Mouse (Mus musculus) ES-Bruce4 (cell line): ENCODE measurements around the gene Plxnb2. TPM values are rescaled to one million over a fixed set of nuclear protein-coding genes. Genes with fewer than 3 reads are reported as not detected.

Experiments used
- H3K27ac ChIP-seq: 2 replicates; pipeline ENCODE4 v1.5.1; 2012; ENCODE audit warnings: low read length, inconsistent platforms; ENCODE audit not compliant: insufficient read depth
- H3K27me3 ChIP-seq: 2 replicates; pipeline ENCODE4 v1.6.1; 2012; ENCODE audit warnings: mild to moderate bottlenecking, low read length, inconsistent platforms; ENCODE audit not compliant: control insufficient read depth, poor library complexity, insufficient read depth, severe bottlenecking
- H3K36me3 ChIP-seq: 2 replicates; pipeline ENCODE4 v1.6.1; 2012; ENCODE audit warnings: inconsistent platforms, mild to moderate bottlenecking, low read length, moderate library complexity; ENCODE audit not compliant: control insufficient read depth, poor library complexity, insufficient read depth, severe bottlenecking
- H3K4me1 ChIP-seq: one replicate; pipeline ENCODE4 v1.8.1; 2011; ENCODE audit warnings: low read length; ENCODE audit not compliant: control insufficient read depth, insufficient read depth
- H3K4me3 ChIP-seq: 2 replicates; pipeline ENCODE4 v1.5.1; 2011; ENCODE audit warnings: low read depth, mild to moderate bottlenecking, low read length
- H3K9ac ChIP-seq: 2 replicates; pipeline ENCODE4 v1.6.1; 2012; ENCODE audit warnings: low read depth, mild to moderate bottlenecking, inconsistent platforms; ENCODE audit not compliant: poor library complexity, severe bottlenecking
- H3K9me3 ChIP-seq: replicated peaks from 2 replicates; pipeline ENCODE4 v1.6.1; 2012; ENCODE audit warnings: mild to moderate bottlenecking, low read length, inconsistent platforms; ENCODE audit not compliant: control insufficient read depth, poor library complexity, insufficient read depth, severe bottlenecking
- CTCF ChIP-seq: IDR thresholded peaks from one replicate; pipeline ENCODE4 v1.8.1; 2011; ENCODE audit warnings: low read depth, low read length
- EP300 ChIP-seq: IDR thresholded peaks from 2 replicates; pipeline ENCODE4 v1.6.1; 2011; ENCODE audit warnings: low read depth, low read length; ENCODE audit not compliant: insufficient read depth
- POLR2A ChIP-seq: IDR thresholded peaks from one replicate; pipeline ENCODE4 v1.8.1; 2011; ENCODE audit warnings: low read length; ENCODE audit not compliant: insufficient read depth
- polyA plus RNA-seq: library from polyadenylated mRNA; stranded (reverse); fragments of >200 nt; gene quantifications from 2 replicates; pipeline ENCODE4 v1.2.4, GENCODE M21; 2011; ENCODE audit warnings: low read depth; ENCODE audit not compliant: missing spikeins, insufficient read depth, insufficient read length

Plxnb2 gene
- polyA plus RNA-seq, 1 experiment = 86.1 TPM

DNA sequence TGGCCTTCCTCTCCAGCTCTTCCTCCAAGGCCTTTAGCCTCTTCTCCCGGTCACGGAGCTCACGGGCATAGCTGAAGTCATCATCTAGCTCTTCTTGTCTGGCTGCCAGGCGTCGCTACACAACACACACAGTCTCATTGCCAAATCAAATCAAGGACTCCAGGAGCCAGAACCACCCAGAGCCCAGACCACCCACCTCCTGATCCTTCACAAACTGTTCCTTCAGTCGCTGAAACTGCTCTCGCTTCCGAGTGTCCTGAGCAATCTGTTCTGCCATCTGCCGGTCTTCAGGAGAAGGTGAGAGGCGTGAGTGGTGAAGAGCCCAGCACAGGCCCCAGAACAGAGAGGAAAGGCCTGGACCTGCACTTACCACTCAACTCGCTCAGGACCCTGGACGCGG is 74.5 kb downstream of the Plxnb2 start:
- Histone ChIP-seq H3K4me3 (no peak overlapping the region), H3K9me3 (no peaks in the 10 kb centered on the region), H3K27ac (no peak overlapping the region), H3K4me1 (no peaks in the 10 kb centered on the region), H3K36me3 (peaks cover 38% of the 10 kb centered on the region), H3K27me3 (no peaks in the 10 kb centered on the region), H3K9ac (no peak overlapping the region)
- TF ChIP-seq CTCF = no peak
- no peak for TF ChIP-seq POLR2A
- TF ChIP-seq EP300 = no peak

Other genes starting within 250 kb of the Plxnb2 start
- gene Ttll8, start 226.4 kb downstream of the Plxnb2 start, polyA plus RNA-seq = not detected in 2 replicates
- gene Mlc1, start 201.8 kb downstream of the Plxnb2 start, polyA plus RNA-seq = not detected in 2 replicates
- 2.9 and 4.1 TPM in 2 replicates for gene Mov10l1, start 197.9 kb downstream of the Plxnb2 start, polyA plus RNA-seq
- 1.4 and 2.8 TPM in 2 replicates for gene Panx2, start 121.1 kb downstream of the Plxnb2 start, polyA plus RNA-seq
- gene Trabd, start 105.7 kb downstream of the Plxnb2 start, polyA plus RNA-seq = 19.7 and 21.6 TPM in 2 replicates
- 9.2 and 9.4 TPM in 2 replicates for gene Selenoo, start 91.7 kb downstream of the Plxnb2 start, polyA plus RNA-seq
- 21.1 and 26.9 TPM in 2 replicates for gene Tubgcp6, start 57.7 kb downstream of the Plxnb2 start, polyA plus RNA-seq
- gene Hdac10, start 52.1 kb downstream of the Plxnb2 start, polyA plus RNA-seq = 4.6 and 4.8 TPM in 2 replicates
- 33.2 and 38.2 TPM in 2 replicates for gene Mapk12, start 40.1 kb downstream of the Plxnb2 start, polyA plus RNA-seq
- gene Mapk11, start 31.2 kb downstream of the Plxnb2 start, polyA plus RNA-seq = 9.1 and 9.3 TPM in 2 replicates
- 9.1 and 10.0 TPM in 2 replicates for gene Dennd6b, start 15.7 kb upstream of the Plxnb2 start, polyA plus RNA-seq
- gene Ppp6r2, start 30.8 kb upstream of the Plxnb2 start, polyA plus RNA-seq = 13.3 and 14.3 TPM in 2 replicates
- 51.5 and 66.1 TPM in 2 replicates for gene Sbf1, start 134.5 kb upstream of the Plxnb2 start, polyA plus RNA-seq
- gene Adm2, start 141.9 kb upstream of the Plxnb2 start, polyA plus RNA-seq = 1.1 TPM in 1 of 2 replicates, not detected in the other
- not detected in 2 replicates for gene Miox, start 153.6 kb upstream of the Plxnb2 start, polyA plus RNA-seq
- 41.4 and 42.1 TPM in 2 replicates for gene Lmf2, start 174.9 kb upstream of the Plxnb2 start, polyA plus RNA-seq
- gene Ncaph2, start 174.9 kb upstream of the Plxnb2 start, polyA plus RNA-seq = 164 and 173 TPM in 2 replicates
- gene Sco2, start 193.1 kb upstream of the Plxnb2 start, polyA plus RNA-seq = 11.0 and 12.0 TPM in 2 replicates
- gene Tymp, start 196.3 kb upstream of the Plxnb2 start, polyA plus RNA-seq = not detected in 2 replicates
- gene Odf3b, start 198.5 kb upstream of the Plxnb2 start, polyA plus RNA-seq = 1.4 and 2.6 TPM in 2 replicates
- not detected in 2 replicates for gene Klhdc7b, start 204.1 kb upstream of the Plxnb2 start, polyA plus RNA-seq
- gene Syce3, start 229.7 kb upstream of the Plxnb2 start, polyA plus RNA-seq = not detected in 2 replicates
- 4.9 and 6.1 TPM in 2 replicates for gene Cpt1b, start 245.1 kb upstream of the Plxnb2 start, polyA plus RNA-seq
- gene C730034F03Rik, start 248.8 kb upstream of the Plxnb2 start, polyA plus RNA-seq = 2.1 and 3.2 TPM in 2 replicates
- gene Gm44502, start 248.9 kb upstream of the Plxnb2 start, polyA plus RNA-seq = not detected in 2 replicates
- 41.3 and 45.7 TPM in 2 replicates for gene Chkb, start 249.1 kb upstream of the Plxnb2 start, polyA plus RNA-seq